Mouse (Mus musculus): Measurements from ENCODE around the gene Sirt3. TPM values are rescaled to one million over a fixed set of nuclear protein-coding genes. Genes with fewer than 3 reads are reported as not detected.

Gene Sirt3
- polyA plus RNA-seq, 1 experiment from 2014 or later = 28.9 TPM

- Histone ChIP-seq H3K4me2 (replicated peaks; ENCODE audit: low read depth) (peak overlapping the region; percentile 66; the same call in 1 of the 2 replicates), H3K4me3 (ENCODE audit: low read depth, low read length) (no peak overlapping the region), H3K4me1 (replicated peaks; ENCODE audit: control insufficient read depth, insufficient read depth, low read length) (no peaks in the 10 kb centered on the region), H3K27me3 (replicated peaks; ENCODE audit: control insufficient read depth, insufficient read depth, low read length) (no peaks in the 10 kb centered on the region), H3K36me3 (ENCODE audit: control insufficient read depth, insufficient read depth) (no peaks in the 10 kb centered on the region), H3K9me3 (ENCODE audit: control insufficient read depth) (no peaks in the 10 kb centered on the region), H3K9ac (ENCODE audit: low read depth, low read length) (no peak overlapping the region), H3K27ac (ENCODE audit: low read depth, low read length) (no peak overlapping the region)
- 44% methylated on average over 7 of the region's 7 CpGs for WGBS
- no peak for ATAC-seq
- TF ChIP-seq CTCF (IDR thresholded peaks at IDR 0.05; ENCODE audit: low read depth) = no peak
These were observed 26.1 kb upstream of the Sirt3 start for GRCm38 (mm10) chr7:140908181-140908580.

- H3K9me3 ChIP-seq (ENCODE audit: control insufficient read depth) = no peaks in the 10 kb centered on the region
- no peaks in the 10 kb centered on the region for H3K36me3 ChIP-seq (ENCODE audit: control insufficient read depth, insufficient read depth)
- TF ChIP-seq CTCF (IDR thresholded peaks at IDR 0.05; ENCODE audit: low read depth) = 0 out of 2 replicates have a peak, but pooled peaks have one; percentile 42
- H3K27me3 ChIP-seq (replicated peaks; ENCODE audit: control insufficient read depth, insufficient read depth, low read length) = no peaks in the 10 kb centered on the region
- H3K4me3 ChIP-seq (ENCODE audit: low read depth, low read length) = no peak overlapping the region
- no peak for ATAC-seq
- WGBS = 85% methylated on average over 7 of the region's 7 CpGs
- H3K9ac ChIP-seq (ENCODE audit: low read depth, low read length) = no peak overlapping the region
- no peak overlapping the region for H3K4me2 ChIP-seq (replicated peaks; ENCODE audit: low read depth)
- H3K4me1 ChIP-seq (replicated peaks; ENCODE audit: control insufficient read depth, insufficient read depth, low read length) = no peaks in the 10 kb centered on the region
- no peak overlapping the region for H3K27ac ChIP-seq (ENCODE audit: low read depth, low read length)
These were observed 25.6 kb upstream of the Sirt3 start for GRCm38 (mm10) chr7:140907697-140908096.

GRCm38 (mm10) chr7:140907131-140907530 lies 25.0 kb upstream of the Sirt3 start:
- no peak overlapping the region for H3K27ac ChIP-seq (ENCODE audit: low read depth, low read length)
- H3K36me3 ChIP-seq (ENCODE audit: control insufficient read depth, insufficient read depth) = no peaks in the 10 kb centered on the region
- no peaks in the 10 kb centered on the region for H3K27me3 ChIP-seq (replicated peaks; ENCODE audit: control insufficient read depth, insufficient read depth, low read length)
- no peak for ATAC-seq
- H3K4me3 ChIP-seq (ENCODE audit: low read depth, low read length) = no peak overlapping the region
- H3K9me3 ChIP-seq (ENCODE audit: control insufficient read depth) = no peaks in the 10 kb centered on the region
- no peaks in the 10 kb centered on the region for H3K4me1 ChIP-seq (replicated peaks; ENCODE audit: control insufficient read depth, insufficient read depth, low read length)
- H3K9ac ChIP-seq (ENCODE audit: low read depth, low read length) = no peak overlapping the region
- 79% methylated on average over 13 of the region's 13 CpGs for WGBS
- H3K4me2 ChIP-seq (replicated peaks; ENCODE audit: low read depth) = no peak overlapping the region
- no peak for TF ChIP-seq CTCF (IDR thresholded peaks at IDR 0.05; ENCODE audit: low read depth)

GRCm38 (mm10) chr7:140905642-140906081 lies 23.6 kb upstream of the Sirt3 start:
- ATAC-seq = no peak
- no peak overlapping the region for H3K9ac ChIP-seq (ENCODE audit: low read depth, low read length)
- WGBS = 62% methylated on average over 2 of the region's 2 CpGs
- no peak overlapping the region for H3K4me2 ChIP-seq (replicated peaks; ENCODE audit: low read depth)
- no peaks in the 10 kb centered on the region for H3K9me3 ChIP-seq (ENCODE audit: control insufficient read depth)
- H3K36me3 ChIP-seq (ENCODE audit: control insufficient read depth, insufficient read depth) = no peaks in the 10 kb centered on the region
- no peak overlapping the region for H3K27ac ChIP-seq (ENCODE audit: low read depth, low read length)
- no peak for TF ChIP-seq CTCF (IDR thresholded peaks at IDR 0.05; ENCODE audit: low read depth)
- no peaks in the 10 kb centered on the region for H3K4me1 ChIP-seq (replicated peaks; ENCODE audit: control insufficient read depth, insufficient read depth, low read length)
- H3K27me3 ChIP-seq (replicated peaks; ENCODE audit: control insufficient read depth, insufficient read depth, low read length) = no peaks in the 10 kb centered on the region
- no peak overlapping the region for H3K4me3 ChIP-seq (ENCODE audit: low read depth, low read length)

GRCm38 (mm10) chr7:140903212-140903611 lies 21.1 kb upstream of the Sirt3 start:
- H3K4me3 ChIP-seq (ENCODE audit: low read depth, low read length) = no peak overlapping the region
- H3K4me1 ChIP-seq (replicated peaks; ENCODE audit: control insufficient read depth, insufficient read depth, low read length) = no peaks in the 10 kb centered on the region
- peak; percentile 34; the same call in 1 of the 2 replicates for ATAC-seq
- no peak overlapping the region for H3K9ac ChIP-seq (ENCODE audit: low read depth, low read length)
- no peaks in the 10 kb centered on the region for H3K27me3 ChIP-seq (replicated peaks; ENCODE audit: control insufficient read depth, insufficient read depth, low read length)
- peaks cover 11% of the 10 kb centered on the region for H3K36me3 ChIP-seq (ENCODE audit: control insufficient read depth, insufficient read depth)
- no peak overlapping the region for H3K27ac ChIP-seq (ENCODE audit: low read depth, low read length)
- H3K9me3 ChIP-seq (ENCODE audit: control insufficient read depth) = no peaks in the 10 kb centered on the region
- 25% methylated on average over 13 of the region's 13 CpGs for WGBS
- TF ChIP-seq CTCF (IDR thresholded peaks at IDR 0.05; ENCODE audit: low read depth) = peak; percentile 95
- no peak overlapping the region for H3K4me2 ChIP-seq (replicated peaks; ENCODE audit: low read depth)

GRCm38 (mm10) chr7:140902036-140902875 lies 20.1 kb upstream of the Sirt3 start:
- Histone ChIP-seq H3K4me2 (replicated peaks; ENCODE audit: low read depth) (no peak overlapping the region), H3K9me3 (ENCODE audit: control insufficient read depth) (no peaks in the 10 kb centered on the region), H3K4me1 (replicated peaks; ENCODE audit: control insufficient read depth, insufficient read depth, low read length) (no peaks in the 10 kb centered on the region), H3K27ac (ENCODE audit: low read depth, low read length) (no peak overlapping the region), H3K27me3 (replicated peaks; ENCODE audit: control insufficient read depth, insufficient read depth, low read length) (no peaks in the 10 kb centered on the region), H3K36me3 (ENCODE audit: control insufficient read depth, insufficient read depth) (peaks cover 20% of the 10 kb centered on the region), H3K4me3 (ENCODE audit: low read depth, low read length) (no peak overlapping the region), H3K9ac (ENCODE audit: low read depth, low read length) (no peak overlapping the region)
- WGBS = 85% methylated on average over 15 of the region's 15 CpGs
- TF ChIP-seq CTCF (IDR thresholded peaks at IDR 0.05; ENCODE audit: low read depth) = no peak
- ATAC-seq = no peak

All from intestine, postnatal 0 days (tissue).